Mouse (Mus musculus) thymus, postnatal 4 days (tissue): ENCODE results near the gene Mgll.
A peak's percentile ranks its signal among the peaks of the same experiment; 100 is the strongest.

ENCODE experiments used
- DNase-seq: peaks from one replicate; pipeline ENCODE4 v3.0.0; 2021

Mgll gene

GRCm38 (mm10) chr6:88857249-88857648, 133.0 kb downstream of the Mgll start:
- DNase-seq: no peak

- no peak for DNase-seq
Measured at GRCm38 (mm10) chr6:88857830-88858229, 133.6 kb downstream of the Mgll start.

GRCm38 (mm10) chr6:88858341-88858740, 134.1 kb downstream of the Mgll start:
- no peak for DNase-seq

- peak; percentile 32 for DNase-seq
Measured at GRCm38 (mm10) chr6:88860914-88861313, 136.7 kb downstream of the Mgll start.

- DNase-seq: no peak
Measured at GRCm38 (mm10) chr6:88865704-88866103, 141.5 kb downstream of the Mgll start.

- no peak for DNase-seq
Measured at GRCm38 (mm10) chr6:88869459-88869858, 145.2 kb downstream of the Mgll start.

GRCm38 (mm10) chr6:88870594-88870993, 146.4 kb downstream of the Mgll start:
- no peak for DNase-seq

- DNase-seq: no peak
Measured at GRCm38 (mm10) chr6:88871546-88871945, 147.3 kb downstream of the Mgll start.

- DNase-seq: peak; percentile 63
Measured at GRCm38 (mm10) chr6:88872811-88873210, 148.6 kb downstream of the Mgll start.

GRCm38 (mm10) chr6:88873965-88874867, 150.0 kb downstream of the Mgll start:
- peak; percentile 59 for DNase-seq

- DNase-seq: peak; percentile 88
Measured at GRCm38 (mm10) chr6:88874868-88875508, 150.8 kb downstream of the Mgll start, which contains the start of gene Podxl2. TSS of gene Podxl2 (minus strand) at chr6:88875044.
